Mouse (Mus musculus) CH12.LX (cell line): ENCODE results near the gene Meox1. TPM values are rescaled to one million over a fixed set of nuclear protein-coding genes. Genes with fewer than 3 reads are reported as not detected.

Experiments used
- DNase-seq: peaks from one replicate; pipeline ENCODE4 v3.0.0-alpha.2; 2013; ENCODE audit errors: extremely low read depth
- H3K27ac ChIP-seq: 2 replicates; pipeline ENCODE4 v1.5.1; 2012; ENCODE audit warnings: low read depth, mild to moderate bottlenecking, control low read depth, moderate library complexity; ENCODE audit not compliant: insufficient read depth
- H3K27me3 ChIP-seq: replicated peaks from 2 replicates; pipeline ENCODE3; 2012; ENCODE audit warnings: inconsistent platforms
- H3K36me3 ChIP-seq, 2 experiments: replicated peaks in 1 of 2; 2 replicates each; pipeline versions ENCODE3 to v1.6.1; 2012; ENCODE audit warnings: inconsistent platforms in 1 of 2, low read length in 1 of 2, mild to moderate bottlenecking in 1 of 2, mixed read lengths in 1 of 2, moderate library complexity in 1 of 2; ENCODE audit not compliant: control insufficient read depth in 1 of 2, insufficient read depth in 1 of 2
- H3K4me1 ChIP-seq, 2 experiments: 2 replicates each; pipeline ENCODE4 v1.6.1; 2012; ENCODE audit warnings: inconsistent platforms in 1 of 2, moderate library complexity in 1 of 2; ENCODE audit not compliant: insufficient read depth in 2 of 2, control insufficient read depth in 1 of 2
- H3K4me2 ChIP-seq: 2 replicates; pipeline ENCODE4 v1.6.1; 2012; ENCODE audit warnings: low read depth, mild to moderate bottlenecking, control low read depth; ENCODE audit not compliant: poor library complexity, insufficient read depth, severe bottlenecking
- H3K4me3 ChIP-seq, 3 experiments: fragments of 150-350 bp in 1 of 3; sonication (generic) in 1 of 3; replicated peaks in 1 of 3; 2 replicates each; pipeline versions ENCODE3 to v1.5.1; 2011 to 2012; ENCODE audit warnings: low read depth in 2 of 3, low read length in 2 of 3, mild to moderate bottlenecking in 2 of 3, moderate library complexity in 2 of 3, control low read depth in 1 of 3, improper control_type of control experiment in 1 of 3, inconsistent platforms in 1 of 3, mixed read lengths in 1 of 3; ENCODE audit not compliant: poor library complexity in 1 of 3
- H3K79me2 ChIP-seq: replicated peaks from 2 replicates; pipeline ENCODE4 v1.6.1; 2012; ENCODE audit warnings: mild to moderate bottlenecking, moderate library complexity; ENCODE audit not compliant: control insufficient read depth, poor library complexity, insufficient read depth, severe bottlenecking; ENCODE audit errors: extremely low read depth
- H3K9ac ChIP-seq: 2 replicates; pipeline ENCODE4 v1.6.1; 2012; ENCODE audit warnings: low read depth, mild to moderate bottlenecking, control low read depth, moderate library complexity; ENCODE audit not compliant: insufficient read depth
- H3K9me3 ChIP-seq: replicated peaks from 2 replicates; pipeline ENCODE3; 2012; ENCODE audit warnings: low read length, inconsistent platforms, mixed read lengths
- CHD2 ChIP-seq: IDR thresholded peaks from 2 replicates; pipeline ENCODE4 v1.6.1; 2011; ENCODE audit warnings: low read length, improper control_type of control experiment
- CTCF ChIP-seq, 2 experiments: IDR thresholded peaks in 1 of 2; conservative IDR thresholded peaks in 1 of 2; 2 replicates each; pipeline ENCODE4 v1.5.1; 2011 to 2012; ENCODE audit warnings: low read depth in 2 of 2, low read length in 2 of 2, improper control_type of control experiment in 1 of 2, inconsistent platforms in 1 of 2, mild to moderate bottlenecking in 1 of 2, moderate library complexity in 1 of 2
- E2F4 ChIP-seq: IDR thresholded peaks from 2 replicates; pipeline ENCODE4 v1.6.1; 2011; ENCODE audit warnings: low read depth, low read length, improper control_type of control experiment; ENCODE audit not compliant: insufficient replicate concordance
- ETS1 ChIP-seq: conservative IDR thresholded peaks from 2 replicates; pipeline ENCODE4 v1.6.1; 2012; ENCODE audit warnings: low read depth, mild to moderate bottlenecking, inconsistent platforms, low read length, improper control_type of control experiment, moderate library complexity
- HCFC1 ChIP-seq: IDR thresholded peaks from 2 replicates; pipeline ENCODE4 v1.6.1; 2012; ENCODE audit warnings: low read depth, mild to moderate bottlenecking, inconsistent platforms, low read length, improper control_type of control experiment
- IRF4 ChIP-seq: IDR thresholded peaks from 2 replicates; pipeline ENCODE4 v1.6.1; 2014; ENCODE audit warnings: low read depth, mild to moderate bottlenecking, inconsistent platforms, low read length, improper control_type of control experiment
- KAT2A ChIP-seq: IDR thresholded peaks from 2 replicates; pipeline ENCODE4 v1.6.1; 2012; ENCODE audit warnings: low read length, improper control_type of control experiment, inconsistent platforms; ENCODE audit not compliant: insufficient replicate concordance
- MAFK ChIP-seq: IDR thresholded peaks from 2 replicates; pipeline ENCODE4 v1.6.1; 2011; ENCODE audit warnings: low read length, improper control_type of control experiment; ENCODE audit not compliant: insufficient replicate concordance
- MAX ChIP-seq: IDR thresholded peaks from 2 replicates; pipeline ENCODE4 v1.6.1; 2011; ENCODE audit warnings: low read length, improper control_type of control experiment
- MXI1 ChIP-seq: IDR thresholded peaks from 2 replicates; pipeline ENCODE4 v1.6.1; 2011; ENCODE audit warnings: mild to moderate bottlenecking, low read depth, low read length, improper control_type of control experiment
- PAX5 ChIP-seq: IDR thresholded peaks from 2 replicates; pipeline ENCODE4 v1.6.1; 2012; ENCODE audit warnings: low read length, inconsistent platforms, mixed read lengths
- POLR2AphosphoS2 ChIP-seq: IDR thresholded peaks from 2 replicates; pipeline ENCODE4 v1.6.1; 2011; ENCODE audit warnings: low read depth, low read length, improper control_type of control experiment
- RAD21 ChIP-seq: IDR thresholded peaks from 2 replicates; pipeline ENCODE4 v1.6.1; 2011; ENCODE audit warnings: low read depth, mild to moderate bottlenecking, low read length, improper control_type of control experiment, moderate library complexity
- SMC3 ChIP-seq: IDR thresholded peaks from 2 replicates; pipeline ENCODE4 v1.6.1; 2011; ENCODE audit warnings: low read depth, low read length, improper control_type of control experiment
- TBP ChIP-seq: conservative IDR thresholded peaks from 2 replicates; pipeline ENCODE4 v1.6.1; 2011; ENCODE audit warnings: low read depth, low read length, improper control_type of control experiment
- USF1 ChIP-seq: IDR thresholded peaks from 2 replicates; pipeline ENCODE4 v1.6.1; 2014; ENCODE audit warnings: low read depth, mild to moderate bottlenecking, inconsistent platforms, low read length, improper control_type of control experiment
- ZC3H11A ChIP-seq: IDR thresholded peaks from 2 replicates; pipeline ENCODE4 v1.6.1; 2012; ENCODE audit warnings: low read depth, mild to moderate bottlenecking, inconsistent platforms, low read length, improper control_type of control experiment
- ZMIZ1 ChIP-seq: IDR thresholded peaks from 2 replicates; pipeline ENCODE4 v1.6.1; 2012; ENCODE audit warnings: low read depth, mild to moderate bottlenecking, inconsistent platforms, low read length, improper control_type of control experiment
- dilution Hi-C: fragments of 300-500 bp; cut with MboI; formaldehyde crosslinking; loops from 2 replicates; pipeline ENCODE4 v1.14.3; 2020; ENCODE audit warnings: low sequenced_read_pairs; ENCODE audit not compliant: extremely low pct_unique_long_range_greater_than_20kb, extremely low pct_ligation_motif_present
- in situ Hi-C: fragments of 300-500 bp; cut with MboI; formaldehyde crosslinking; loops from 3 replicates; pipeline ENCODE4 v1.14.3; 2019; ENCODE audit warnings: low sequenced_read_pairs, low pct_ligation_motif_present, low pct_unique_long_range_greater_than_20kb, mixed read lengths
- polyA plus RNA-seq: library from polyadenylated mRNA; unstranded; fragments of >175 nt; gene quantifications from 2 replicates; pipeline ENCODE4 v1.2.1, GENCODE M21; 2012; ENCODE audit warnings: low read depth; ENCODE audit not compliant: insufficient read length
- total RNA-seq, 2 experiments: library from RNA; depleted of rRNA; stranded (reverse); fragments of 300-350 nt in 1 of 2; fragments of >200 nt in 1 of 2; gene quantifications; 2 replicates each; pipeline ENCODE4 v1.2.3; 2012 to 2014

The Meox1 gene
- total and polyA plus RNA-seq, 3 experiments = not detected

DNA sequence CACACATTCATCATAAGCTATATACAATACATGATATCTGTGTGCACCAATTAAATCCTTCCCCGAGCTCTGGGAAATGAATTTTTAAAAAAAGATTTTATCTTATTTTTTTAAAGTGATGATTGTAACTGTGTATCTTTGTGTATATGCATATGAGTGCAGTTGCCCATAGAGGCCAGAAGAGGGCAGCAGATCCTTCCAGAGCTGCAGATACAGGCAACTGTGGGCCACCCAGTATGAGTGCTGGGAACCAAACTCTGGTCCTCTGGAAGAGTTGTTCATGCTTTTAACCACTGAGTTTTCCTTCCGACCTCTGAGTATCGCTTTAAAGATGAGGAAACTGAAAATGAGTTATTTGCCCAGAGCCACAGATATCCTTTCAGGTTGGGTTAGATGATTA is 53.8 kb downstream of the Meox1 start:
- peak; percentile 40; the same call in 1 of the 2 replicates for TF ChIP-seq SMC3
- peak; percentile 11 to 48; a peak in 2 of 4 replicates for TF ChIP-seq CTCF (conservative IDR thresholded peaks at IDR 0.05 in 1 of 2, IDR thresholded peaks at IDR 0.05 in 1 of 2; ENCODE audit: low read depth in 2 of 2, low read length in 2 of 2)
- TF ChIP-seq CHD2 = no peak
- TF ChIP-seq RAD21 = peak; percentile 33
- Histone ChIP-seq H3K27me3 (peaks cover 24% of the 10 kb centered on the region), H3K36me3 (no peaks in the 10 kb centered on the region), H3K4me1 (no peaks in the 10 kb centered on the region), H3K4me2 (no peak overlapping the region), H3K27ac (no peak overlapping the region), H3K4me3 (no peak overlapping the region), H3K79me2 (no peaks in the 10 kb centered on the region), H3K9me3 (peaks cover 13% of the 10 kb centered on the region), H3K9ac (no peak overlapping the region)
- peak; percentile 12 for DNase-seq
- in situ Hi-C loops (no loop called here), dilution Hi-C loops (no loop called here)

DNA sequence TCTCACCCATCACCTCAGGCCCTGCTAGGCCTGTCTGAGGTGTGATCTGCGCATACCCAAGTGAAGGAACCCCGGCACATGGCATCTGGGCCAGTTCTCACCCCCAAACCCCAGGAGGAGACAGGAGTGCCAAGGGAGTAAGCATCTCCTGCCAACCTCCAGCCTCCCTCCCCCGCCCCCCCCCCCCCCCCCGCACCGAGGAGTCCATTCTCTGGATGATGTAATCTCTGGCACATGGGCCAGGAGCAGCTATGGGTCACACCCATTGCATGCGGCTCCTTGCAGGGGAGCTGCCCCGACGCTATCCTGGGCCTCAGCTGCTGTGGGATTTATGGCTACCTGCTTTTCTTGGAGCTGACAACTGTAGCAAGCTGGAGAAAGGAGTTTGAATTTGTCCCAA is 54.7 kb downstream of the Meox1 start:
- no peak for DNase-seq
- Histone ChIP-seq H3K4me1 (no peaks in the 10 kb centered on the region), H3K36me3 (no peaks in the 10 kb centered on the region), H3K27ac (no peak overlapping the region), H3K79me2 (no peaks in the 10 kb centered on the region), H3K9ac (no peak overlapping the region), H3K4me3 (no peak overlapping the region), H3K4me2 (no peak overlapping the region), H3K9me3 (peaks cover 8% of the 10 kb centered on the region), H3K27me3 (peaks cover 32% of the 10 kb centered on the region)
- in situ Hi-C loops (no loop called here), dilution Hi-C loops (no loop called here)
- no peak for TF ChIP-seq IRF4
- TF ChIP-seq KAT2A = no peak
- TF ChIP-seq POLR2AphosphoS2 = no peak
- TF ChIP-seq CTCF (conservative IDR thresholded peaks at IDR 0.05 in 1 of 2, IDR thresholded peaks at IDR 0.05 in 1 of 2; ENCODE audit: low read depth in 2 of 2, low read length in 2 of 2) = no peak
- no peak for TF ChIP-seq CHD2
- TF ChIP-seq MAFK = no peak
- TF ChIP-seq PAX5 = no peak
- TF ChIP-seq MXI1 = no peak
- TF ChIP-seq SMC3 = no peak
- TF ChIP-seq ZC3H11A = no peak
- no peak for TF ChIP-seq RAD21
- no peak for TF ChIP-seq MAX
- no peak for TF ChIP-seq ZMIZ1
- no peak for TF ChIP-seq E2F4
- TF ChIP-seq HCFC1 = no peak
- TF ChIP-seq TBP = no peak
- TF ChIP-seq USF1 = no peak
- TF ChIP-seq ETS1 = no peak
